Mouse (Mus musculus): ENCODE data around the gene Btbd16.

Btbd16 gene

GRCm38 (mm10) chr7:130862501-130862900 is 88.6 kb downstream of the Btbd16 start:
- no peak for DNase-seq (ENCODE audit: low read depth, low spot score)

GRCm38 (mm10) chr7:130864711-130865110 is 90.8 kb downstream of the Btbd16 start:
- DNase-seq (ENCODE audit: low read depth, low spot score) = no peak

GRCm38 (mm10) chr7:130865613-130866591 is 92.0 kb downstream of the Btbd16 start, which contains the start of gene Plekha1:
Plekha1 (plus strand) TSS chr7:130865756.
- peak; percentile 99 for DNase-seq (ENCODE audit: low read depth, low spot score)

- no peak for DNase-seq (ENCODE audit: low read depth, low spot score)
Measured at GRCm38 (mm10) chr7:130866640-130867039, 92.8 kb downstream of the Btbd16 start.

GRCm38 (mm10) chr7:130867256-130867655 is 93.4 kb downstream of the Btbd16 start:
- peak; percentile 32 for DNase-seq (ENCODE audit: low read depth, low spot score)

Data from R1 (cell line).